Mouse (Mus musculus): Measurements from ENCODE around the gene Rab1b. TPM values are rescaled to one million over a fixed set of nuclear protein-coding genes. Genes with fewer than 3 reads are reported as not detected.
A peak's percentile ranks its signal among the peaks of the same experiment; 100 is the strongest.

Gene Rab1b
- polyA plus RNA-seq, 1 experiment from 2014 or later: 306 TPM

- Histone ChIP-seq H3K27ac (ENCODE audit: low read length) (no peak overlapping the region), H3K27me3 (ENCODE audit: insufficient read depth, low read length) (peaks cover 14% of the 10 kb centered on the region), H3K36me3 (ENCODE audit: insufficient read depth, low read length) (no peaks in the 10 kb centered on the region), H3K4me2 (replicated peaks; ENCODE audit: low read depth, low read length) (peak overlapping the region; percentile 77; the same call in 1 of the 2 replicates), H3K4me1 (ENCODE audit: insufficient read depth, low read length) (peaks cover 34% of the 10 kb centered on the region), H3K4me3 (ENCODE audit: low read length) (no peak overlapping the region), H3K9me3 (ENCODE audit: low read length) (no peaks in the 10 kb centered on the region), H3K9ac (replicated peaks; ENCODE audit: low read length) (no peak overlapping the region)
- WGBS: 34% methylated on average over 5 of the region's 5 CpGs
- no peak for ATAC-seq (ENCODE audit: low FRiP score, low TSS enrichment)
These were observed 33.4 kb downstream of the Rab1b start for GRCm38 (mm10) chr19:5073518-5073917.

GRCm38 (mm10) chr19:5073028-5073427 lies 33.8 kb downstream of the Rab1b start:
- 2% methylated on average over 15 of the region's 15 CpGs for WGBS
- no peaks in the 10 kb centered on the region for H3K9me3 ChIP-seq (ENCODE audit: low read length)
- no peaks in the 10 kb centered on the region for H3K36me3 ChIP-seq (ENCODE audit: insufficient read depth, low read length)
- peaks cover 38% of the 10 kb centered on the region for H3K4me1 ChIP-seq (ENCODE audit: insufficient read depth, low read length)
- peak overlapping the region; percentile 62 for H3K4me3 ChIP-seq (ENCODE audit: low read length)
- H3K27ac ChIP-seq (ENCODE audit: low read length): peak overlapping the region; percentile 88
- H3K4me2 ChIP-seq (replicated peaks; ENCODE audit: low read depth, low read length): peak overlapping the region; percentile 77
- peaks cover 17% of the 10 kb centered on the region for H3K27me3 ChIP-seq (ENCODE audit: insufficient read depth, low read length)
- no peak for ATAC-seq (ENCODE audit: low FRiP score, low TSS enrichment)
- no peak overlapping the region for H3K9ac ChIP-seq (replicated peaks; ENCODE audit: low read length)

- H3K4me2 ChIP-seq (replicated peaks; ENCODE audit: low read depth, low read length): peak overlapping the region; percentile 77
- H3K27ac ChIP-seq (ENCODE audit: low read length): peak overlapping the region; percentile 88
- peaks cover 44% of the 10 kb centered on the region for H3K4me1 ChIP-seq (ENCODE audit: insufficient read depth, low read length)
- H3K9me3 ChIP-seq (ENCODE audit: low read length): no peaks in the 10 kb centered on the region
- peak overlapping the region; percentile 61 for H3K9ac ChIP-seq (replicated peaks; ENCODE audit: low read length)
- peak; percentile 21 for ATAC-seq (ENCODE audit: low FRiP score, low TSS enrichment)
- peak overlapping the region; percentile 62 for H3K4me3 ChIP-seq (ENCODE audit: low read length)
- H3K36me3 ChIP-seq (ENCODE audit: insufficient read depth, low read length): no peaks in the 10 kb centered on the region
- peaks cover 18% of the 10 kb centered on the region for H3K27me3 ChIP-seq (ENCODE audit: insufficient read depth, low read length)
- 2% methylated on average over 20 of the region's 20 CpGs for WGBS
These were observed 34.4 kb downstream of the Rab1b start for GRCm38 (mm10) chr19:5072389-5073019.

DNA sequence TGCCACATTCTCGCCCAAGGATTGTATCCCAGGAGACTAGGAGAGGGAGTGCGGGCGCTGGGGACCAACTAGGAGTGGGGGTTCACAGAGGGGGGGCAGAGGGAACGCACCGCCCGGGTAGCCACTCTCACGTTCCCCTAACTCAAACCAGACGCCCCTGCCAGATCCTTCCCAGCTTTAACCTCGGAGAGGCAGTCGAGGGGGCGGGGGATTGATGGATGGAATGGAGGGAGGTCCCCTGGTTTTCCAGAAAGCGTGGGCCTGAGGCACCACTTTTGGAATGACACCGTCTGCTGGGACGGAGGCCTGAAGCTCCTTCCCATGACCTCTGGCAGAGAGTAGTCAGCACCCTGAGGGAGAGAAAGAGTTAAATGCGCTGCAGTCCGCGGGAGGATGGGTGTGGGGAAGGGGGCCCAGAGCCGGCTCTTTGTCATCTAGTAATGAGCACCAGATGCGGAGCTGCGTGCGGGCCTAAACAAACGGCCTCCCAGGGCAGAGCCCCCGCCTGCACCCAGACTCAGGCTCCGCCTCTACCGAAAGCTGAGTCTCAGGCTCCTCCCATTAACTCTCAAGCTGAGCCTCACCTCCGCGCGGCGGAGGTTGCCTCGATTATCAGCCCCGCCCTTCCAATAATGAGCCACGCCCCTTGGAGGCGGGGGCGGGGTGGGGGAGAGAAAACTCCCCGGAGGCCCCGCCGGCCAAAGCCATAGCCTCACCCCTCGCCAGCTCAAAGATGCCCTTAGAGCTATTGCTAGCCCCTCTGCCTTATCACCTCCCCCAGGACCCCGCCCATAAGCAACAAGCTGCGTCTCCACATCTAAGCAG lies 35.1 kb downstream of the Rab1b start:
- WGBS: under 1% methylated on average over 39 of the region's 40 CpGs

DNA sequence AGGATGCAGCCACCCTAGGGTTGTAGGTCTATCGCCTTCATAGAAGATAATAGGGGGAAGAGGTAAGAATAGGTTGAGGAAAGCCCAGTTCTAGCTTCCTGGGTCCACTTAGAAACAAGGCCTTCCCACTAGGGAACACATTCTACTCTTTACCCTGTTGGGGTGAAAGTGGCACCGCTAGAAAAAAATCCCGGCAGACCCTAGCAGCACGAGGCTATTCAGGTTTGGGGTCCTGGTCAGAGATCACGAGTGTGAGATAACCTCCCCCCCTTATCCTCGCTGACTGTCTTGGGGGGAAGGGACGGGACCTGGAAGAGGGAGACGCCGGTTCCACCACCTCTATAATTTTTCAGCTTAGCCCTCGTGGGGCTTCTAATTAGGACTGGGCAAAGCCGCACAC lies 35.8 kb downstream of the Rab1b start:
- Histone ChIP-seq H3K4me2 (replicated peaks; ENCODE audit: low read depth, low read length) (peak overlapping the region; percentile 77), H3K27me3 (ENCODE audit: insufficient read depth, low read length) (peaks cover 22% of the 10 kb centered on the region), H3K27ac (ENCODE audit: low read length) (peak overlapping the region; percentile 86), H3K9me3 (ENCODE audit: low read length) (no peaks in the 10 kb centered on the region), H3K4me3 (ENCODE audit: low read length) (peak overlapping the region; percentile 62), H3K36me3 (ENCODE audit: insufficient read depth, low read length) (no peaks in the 10 kb centered on the region), H3K9ac (replicated peaks; ENCODE audit: low read length) (peak overlapping the region; percentile 61), H3K4me1 (ENCODE audit: insufficient read depth, low read length) (peaks cover 52% of the 10 kb centered on the region)
- no peak for ATAC-seq (ENCODE audit: low FRiP score, low TSS enrichment)
- WGBS: 11% methylated on average over 11 of the region's 11 CpGs

More for the DNA sequence above, 35.1 kb downstream of the Rab1b start:
- Histone ChIP-seq H3K27me3 (ENCODE audit: insufficient read depth, low read length) (peaks cover 22% of the 10 kb centered on the region), H3K4me2 (replicated peaks; ENCODE audit: low read depth, low read length) (peak overlapping the region; percentile 77), H3K27ac (ENCODE audit: low read length) (peak overlapping the region; percentile 88), H3K9me3 (ENCODE audit: low read length) (no peaks in the 10 kb centered on the region), H3K9ac (replicated peaks; ENCODE audit: low read length) (peak overlapping the region; percentile 61), H3K36me3 (ENCODE audit: insufficient read depth, low read length) (no peaks in the 10 kb centered on the region), H3K4me1 (ENCODE audit: insufficient read depth, low read length) (peaks cover 51% of the 10 kb centered on the region), H3K4me3 (ENCODE audit: low read length) (peak overlapping the region; percentile 62)
- ATAC-seq (ENCODE audit: low FRiP score, low TSS enrichment): peak; percentile 77

- peak overlapping the region; percentile 62 for H3K4me3 ChIP-seq (ENCODE audit: low read length)
- 0 out of 2 replicates have a peak overlapping the region, but pooled peaks have one; percentile 54 for H3K27ac ChIP-seq (ENCODE audit: low read length)
- whole genome bisulfite sequencing: 80% methylated on average over 7 of the region's 7 CpGs
- H3K4me2 ChIP-seq (replicated peaks; ENCODE audit: low read depth, low read length): peak overlapping the region; percentile 77
- no peaks in the 10 kb centered on the region for H3K36me3 ChIP-seq (ENCODE audit: insufficient read depth, low read length)
- H3K9ac ChIP-seq (replicated peaks; ENCODE audit: low read length): peak overlapping the region; percentile 42
- no peak for ATAC-seq (ENCODE audit: low FRiP score, low TSS enrichment)
- H3K4me1 ChIP-seq (ENCODE audit: insufficient read depth, low read length): peaks cover 55% of the 10 kb centered on the region
- no peaks in the 10 kb centered on the region for H3K9me3 ChIP-seq (ENCODE audit: low read length)
- H3K27me3 ChIP-seq (ENCODE audit: insufficient read depth, low read length): peaks cover 22% of the 10 kb centered on the region
These were observed 36.9 kb downstream of the Rab1b start for GRCm38 (mm10) chr19:5069978-5070377.

- H3K36me3 ChIP-seq (ENCODE audit: insufficient read depth, low read length): no peaks in the 10 kb centered on the region
- H3K27me3 ChIP-seq (ENCODE audit: insufficient read depth, low read length): peaks cover 22% of the 10 kb centered on the region
- H3K27ac ChIP-seq (ENCODE audit: low read length): no peak overlapping the region
- no peaks in the 10 kb centered on the region for H3K9me3 ChIP-seq (ENCODE audit: low read length)
- H3K4me1 ChIP-seq (ENCODE audit: insufficient read depth, low read length): peaks cover 58% of the 10 kb centered on the region
- ATAC-seq (ENCODE audit: low FRiP score, low TSS enrichment): no peak
- H3K9ac ChIP-seq (replicated peaks; ENCODE audit: low read length): no peak overlapping the region
- WGBS: 74% methylated on average over 5 of the region's 5 CpGs
- H3K4me2 ChIP-seq (replicated peaks; ENCODE audit: low read depth, low read length): peak overlapping the region; percentile 77
- H3K4me3 ChIP-seq (ENCODE audit: low read length): peak overlapping the region; percentile 62
These were observed 37.4 kb downstream of the Rab1b start for GRCm38 (mm10) chr19:5069486-5069885.

GRCm38 (mm10) chr19:5068570-5069234 lies 38.2 kb downstream of the Rab1b start:
- Histone ChIP-seq H3K9ac (replicated peaks; ENCODE audit: low read length) (peak overlapping the region; percentile 78), H3K4me3 (ENCODE audit: low read length) (peak overlapping the region; percentile 62), H3K36me3 (ENCODE audit: insufficient read depth, low read length) (no peaks in the 10 kb centered on the region), H3K27ac (ENCODE audit: low read length) (peak overlapping the region; percentile 56), H3K9me3 (ENCODE audit: low read length) (no peaks in the 10 kb centered on the region), H3K4me1 (ENCODE audit: insufficient read depth, low read length) (peaks cover 58% of the 10 kb centered on the region), H3K4me2 (replicated peaks; ENCODE audit: low read depth, low read length) (peak overlapping the region; percentile 77), H3K27me3 (ENCODE audit: insufficient read depth, low read length) (peaks cover 22% of the 10 kb centered on the region)
- ATAC-seq (ENCODE audit: low FRiP score, low TSS enrichment): no peak
- WGBS: 21% methylated on average over 21 of the region's 21 CpGs

GRCm38 (mm10) chr19:5067867-5068569 lies 38.9 kb downstream of the Rab1b start, which contains the start of gene Cd248:
TSS of gene Cd248 (plus strand) at chr19:5068078.
- Histone ChIP-seq H3K4me1 (ENCODE audit: insufficient read depth, low read length) (peaks cover 58% of the 10 kb centered on the region), H3K36me3 (ENCODE audit: insufficient read depth, low read length) (no peaks in the 10 kb centered on the region), H3K27me3 (ENCODE audit: insufficient read depth, low read length) (peaks cover 20% of the 10 kb centered on the region), H3K9me3 (ENCODE audit: low read length) (no peaks in the 10 kb centered on the region), H3K27ac (ENCODE audit: low read length) (peak within 1 kb of the TSS; percentile 94), H3K9ac (replicated peaks; ENCODE audit: low read length) (peak within 1 kb of the TSS; percentile 78), H3K4me2 (replicated peaks; ENCODE audit: low read depth, low read length) (peak within 1 kb of the TSS; percentile 77), H3K4me3 (ENCODE audit: low read length) (peak within 1 kb of the TSS; percentile 62)
- WGBS: 2% methylated on average over 43 of the region's 56 CpGs
- peak; percentile 64 for ATAC-seq (ENCODE audit: low FRiP score, low TSS enrichment)

Data from kidney, embryonic 16.5 days (tissue).